Mouse (Mus musculus) WW6 (cell line): ENCODE data around the gene Ccdc134.

ENCODE experiments used
- DNase-seq: peaks from one replicate; pipeline ENCODE4 v3.0.0-alpha.2; 2013; ENCODE audit warnings: low read depth, low spot score

Gene Ccdc134

GRCm38 (mm10) chr15:82148510-82148911 lies 20.8 kb downstream of the Ccdc134 start:
- no peak for DNase-seq

GRCm38 (mm10) chr15:82150042-82150441 lies 22.3 kb downstream of the Ccdc134 start:
- DNase-seq, result no peak

- no peak for DNase-seq
These were observed 23.5 kb downstream of the Ccdc134 start for GRCm38 (mm10) chr15:82151176-82151575.

- DNase-seq, result no peak
These were observed 24.3 kb downstream of the Ccdc134 start for GRCm38 (mm10) chr15:82152022-82152421.

- DNase-seq, result no peak
These were observed 24.7 kb downstream of the Ccdc134 start for GRCm38 (mm10) chr15:82152435-82152834.

- DNase-seq, result no peak
These were observed 28.6 kb downstream of the Ccdc134 start for GRCm38 (mm10) chr15:82156298-82156697.

GRCm38 (mm10) chr15:82156902-82157301 lies 29.2 kb downstream of the Ccdc134 start:
- DNase-seq, result no peak

GRCm38 (mm10) chr15:82158243-82159035 lies 30.7 kb downstream of the Ccdc134 start:
- DNase-seq, result no peak

- DNase-seq, result no peak
These were observed 31.7 kb downstream of the Ccdc134 start for GRCm38 (mm10) chr15:82159471-82159870.

- DNase-seq, result no peak
These were observed 33.3 kb downstream of the Ccdc134 start for GRCm38 (mm10) chr15:82160731-82161640.

GRCm38 (mm10) chr15:82161965-82162600 lies 34.4 kb downstream of the Ccdc134 start:
- no peak for DNase-seq

- DNase-seq, result no peak
These were observed 35.8 kb downstream of the Ccdc134 start for GRCm38 (mm10) chr15:82163356-82164060.

GRCm38 (mm10) chr15:82164061-82164399 lies 36.3 kb downstream of the Ccdc134 start:
- no peak for DNase-seq

- no peak for DNase-seq
These were observed 36.8 kb downstream of the Ccdc134 start for GRCm38 (mm10) chr15:82164496-82164895.

- DNase-seq, result no peak
These were observed 37.9 kb downstream of the Ccdc134 start for GRCm38 (mm10) chr15:82165332-82166239.

- DNase-seq, result no peak
These were observed 38.7 kb downstream of the Ccdc134 start for GRCm38 (mm10) chr15:82166240-82167100.

GRCm38 (mm10) chr15:82167201-82168168 lies 39.8 kb downstream of the Ccdc134 start:
- DNase-seq, result no peak

- no peak for DNase-seq
These were observed 41.9 kb downstream of the Ccdc134 start for GRCm38 (mm10) chr15:82169671-82170070.
